In the genomic region with DNA sequence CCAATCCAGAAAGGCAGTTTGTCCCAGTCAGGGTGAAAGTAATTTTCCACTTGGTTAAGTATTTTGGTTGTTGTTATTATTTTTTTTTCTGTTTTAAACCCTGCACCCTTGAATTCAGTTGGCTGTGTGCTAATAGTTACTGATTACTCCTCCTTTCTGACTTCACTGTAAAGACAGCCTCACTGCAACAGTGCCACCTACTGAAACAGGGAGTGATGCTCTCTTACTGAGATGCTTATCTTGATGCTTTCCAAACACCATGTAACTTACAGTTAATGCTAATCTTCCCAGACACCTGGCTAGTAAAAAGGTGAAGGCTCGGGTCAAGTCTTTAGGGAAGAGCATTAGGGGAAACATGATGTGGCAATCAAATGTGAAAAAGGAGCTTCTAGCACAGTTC, we compare ENCODE assay signal across 9 mouse cellular contexts.
DNase-seq lines count a peak whose midpoint lies in the region; ATAC-seq and TF ChIP-seq lines count a peak whose summit lies in the region.
"Had no signal": no experiment of that assay in that cellular context is flagged by ENCODE, and none has a peak within 500 bp of the region (broad histone marks: within the 10 kb centered on the region; RNA-seq: fewer than 3 reads in every experiment).

No protein-coding gene starts in this region.

- H3K4me1 ChIP-seq in hindbrain, embryonic 14.5 days (replicated peaks; ENCODE audit: control insufficient read depth, insufficient read depth, low read length), result no peaks in the 10 kb centered on the region
- H3K4me1 ChIP-seq in hindbrain, embryonic 10.5 days (replicated peaks), result no peaks in the 10 kb centered on the region
- no peaks in the 10 kb centered on the region for H3K4me1 ChIP-seq in CH12.LX (ENCODE audit: control insufficient read depth in 1 of 2, insufficient read depth in 2 of 2)
- H3K4me1 ChIP-seq: limb, embryonic 12.5 days had no signal

- ATAC-seq in hindbrain, embryonic 14.5 days (ENCODE audit: low FRiP score), result no peak

- no peaks in the 10 kb centered on the region for H3K79me2 ChIP-seq in CH12.LX (replicated peaks; ENCODE audit: control insufficient read depth, extremely low read depth, insufficient read depth, poor library complexity, severe bottlenecking)

- TF ChIP-seq CTCF in CH12.LX (conservative IDR thresholded peaks at IDR 0.05 in 1 of 2, IDR thresholded peaks at IDR 0.05 in 1 of 2; ENCODE audit: low read depth in 2 of 2, low read length in 2 of 2), result peak; percentile 22 to 72; a peak in 2 of 4 replicates

- WGBS in hindbrain, embryonic 14.5 days, result 36% methylated on average over 1 of the region's 1 CpGs
- 40% methylated on average over 1 of the region's 1 CpGs for WGBS in hindbrain, embryonic 10.5 days

- peak; percentile 61 for DNase-seq in hindbrain, embryonic 14.5 days (ENCODE audit: low spot score)
- DNase-seq in hindbrain, embryonic 10.5 days (ENCODE audit: low spot score), result no peak
- DNase-seq in CH12.LX (ENCODE audit: extremely low read depth), result peak; percentile 17
- DNase-seq in adrenal gland, postnatal 36 days, result peak; percentile 6 to 10
- DNase-seq in layer of hippocampus, postnatal 36 days, result peak; percentile 9 to 14
- DNase-seq in natural killer cell, adult 2 months (ENCODE audit: low spot score in 2 of 2), result no peak
- DNase-seq in spleen, postnatal 36 days (ENCODE audit: low spot score in 2 of 2), result no peak
- no peak for DNase-seq in heart, adult 8-10 months (ENCODE audit: low spot score)

- no peaks in the 10 kb centered on the region for H3K9me3 ChIP-seq in hindbrain, embryonic 14.5 days (ENCODE audit: control insufficient read depth, low read length)
- no peaks in the 10 kb centered on the region for H3K9me3 ChIP-seq in hindbrain, embryonic 10.5 days
- H3K9me3 ChIP-seq in CH12.LX (replicated peaks; ENCODE audit: low read length), result no peaks in the 10 kb centered on the region
- H3K9me3 ChIP-seq: limb, embryonic 12.5 days had no signal

- in situ Hi-C loops in CH12.LX (cut with MboI; ENCODE audit: low pct_ligation_motif_present, low pct_unique_long_range_greater_than_20kb, low sequenced_read_pairs), result loop anchor here (25.0 kb wide), 1 partner anchor 269 kb away; no protein-coding TSS in a partner anchor

- H3K36me3 ChIP-seq in hindbrain, embryonic 14.5 days (replicated peaks; ENCODE audit: control insufficient read depth, insufficient read depth), result no peaks in the 10 kb centered on the region
- H3K36me3 ChIP-seq in hindbrain, embryonic 10.5 days, result no peaks in the 10 kb centered on the region
- H3K36me3 ChIP-seq in CH12.LX (replicated peaks in 1 of 2; ENCODE audit: control insufficient read depth in 1 of 2, insufficient read depth in 1 of 2, low read length in 1 of 2), result no peaks in the 10 kb centered on the region
- H3K36me3 ChIP-seq: limb, embryonic 12.5 days had no signal

- TF ChIP-seq RAD21 in CH12.LX (IDR thresholded peaks at IDR 0.05; ENCODE audit: low read depth, low read length), result peak; percentile 70

- TF ChIP-seq EP300 in CH12.LX (IDR thresholded peaks at IDR 0.05; ENCODE audit: low read length), result no peak

- H3K4me3 ChIP-seq in hindbrain, embryonic 14.5 days (replicated peaks; ENCODE audit: low read length), result no peak overlapping the region
- H3K4me3 ChIP-seq in hindbrain, embryonic 10.5 days, result no peak overlapping the region
- no peak overlapping the region for H3K4me3 ChIP-seq in CH12.LX (replicated peaks in 1 of 3; ENCODE audit: low read depth in 2 of 3, low read length in 2 of 3, poor library complexity in 1 of 3)
- H3K4me3 ChIP-seq: limb, embryonic 12.5 days had no signal

- no peak overlapping the region for H3K9ac ChIP-seq in hindbrain, embryonic 14.5 days
- H3K9ac ChIP-seq in CH12.LX (ENCODE audit: insufficient read depth, low read depth), result no peak overlapping the region
- H3K9ac ChIP-seq: limb, embryonic 12.5 days had no signal

- dilution Hi-C loops in CH12.LX (cut with MboI; ENCODE audit: extremely low pct_ligation_motif_present, extremely low pct_unique_long_range_greater_than_20kb, low sequenced_read_pairs), result no loop called here

- TF ChIP-seq POLR2A in CH12.LX (IDR thresholded peaks at IDR 0.05; ENCODE audit: low read depth, low read length), result no peak

- H3K27ac ChIP-seq in hindbrain, embryonic 14.5 days, result no peak overlapping the region
- H3K27ac ChIP-seq in hindbrain, embryonic 10.5 days, result no peak overlapping the region
- H3K27ac ChIP-seq in CH12.LX (ENCODE audit: insufficient read depth, low read depth), result no peak overlapping the region
- H3K27ac ChIP-seq: limb, embryonic 12.5 days had no signal

- H3K27me3 ChIP-seq in hindbrain, embryonic 14.5 days (ENCODE audit: control insufficient read depth, insufficient read depth, low read length), result no peaks in the 10 kb centered on the region
- no peaks in the 10 kb centered on the region for H3K27me3 ChIP-seq in hindbrain, embryonic 10.5 days (ENCODE audit: insufficient read depth, poor library complexity, severe bottlenecking)
- H3K27me3 ChIP-seq in CH12.LX (replicated peaks), result no peaks in the 10 kb centered on the region

- no peak overlapping the region for H3K4me2 ChIP-seq in hindbrain, embryonic 14.5 days (replicated peaks)
- H3K4me2 ChIP-seq in CH12.LX (ENCODE audit: insufficient read depth, low read depth, poor library complexity, severe bottlenecking), result no peak overlapping the region
- H3K4me2 ChIP-seq: limb, embryonic 12.5 days had no signal

TF ChIP-seq in CH12.LX, 34 proteins besides CTCF, POLR2A, EP300 and RAD21:
- TF ChIP-seq SMC3 (IDR thresholded peaks at IDR 0.05; ENCODE audit: low read depth, low read length), result peak; percentile 67
- TF ChIP-seq GABPA (IDR thresholded peaks at IDR 0.05; ENCODE audit: insufficient replicate concordance, low read depth, low read length), result no peak
- TF ChIP-seq PAX5 (IDR thresholded peaks at IDR 0.05; ENCODE audit: low read length), result no peak
- TF ChIP-seq KAT2A (IDR thresholded peaks at IDR 0.05; ENCODE audit: insufficient replicate concordance, low read length), result no peak
- TF ChIP-seq NELFE (IDR thresholded peaks at IDR 0.05; ENCODE audit: low read depth, low read length), result no peak

Comparison
In these comparisons a context has a peak if more than half of its experiments do, and no peak if none do; other contexts are left out.
1. DNase-seq: peak in hindbrain, embryonic 14.5 days (single experiment), CH12.LX (single experiment), adrenal gland, postnatal 36 days (2 of 2) and layer of hippocampus, postnatal 36 days (2 of 2); none in hindbrain, embryonic 10.5 days (single experiment), natural killer cell, adult 2 months (0 of 2), spleen, postnatal 36 days (0 of 2) and heart, adult 8-10 months (single experiment).